Mouse (Mus musculus) E14TG2a.4 (cell line): ENCODE results near the gene Dab1.

Source experiments
- CTCF ChIP-seq: conservative IDR thresholded peaks from 2 replicates; pipeline ENCODE4 v1.5.1; 2014; ENCODE audit warnings: low read length
- NANOG ChIP-seq: IDR thresholded peaks from 2 replicates; pipeline ENCODE4 v1.6.1; 2014; ENCODE audit warnings: borderline replicate concordance, low read length, mixed read lengths
- POU5F1 ChIP-seq: IDR thresholded peaks from 2 replicates; pipeline ENCODE4 v1.6.1; 2014; ENCODE audit warnings: low read length, borderline replicate concordance

DNA sequence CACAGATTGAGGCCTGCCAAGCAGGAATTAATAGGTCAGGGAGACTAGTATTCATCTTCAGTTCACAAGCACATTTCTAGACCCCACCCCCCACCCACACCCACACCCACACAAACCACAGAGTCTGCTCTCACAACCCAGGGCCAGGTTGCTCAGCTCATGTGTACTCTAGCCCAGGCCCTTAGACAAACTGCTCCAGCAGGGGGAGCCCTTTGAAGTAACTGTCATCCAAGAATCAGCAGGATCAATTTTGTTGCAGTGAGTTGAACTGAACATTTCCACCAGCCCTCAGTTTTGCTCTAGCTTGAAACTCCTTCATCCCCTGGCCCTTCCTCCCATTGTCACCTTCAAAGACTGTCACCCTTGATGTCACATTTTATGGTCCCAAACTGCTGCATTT is 1046.4 kb downstream of the Dab1 start:
- TF ChIP-seq CTCF (peak; percentile 55), NANOG (no peak), POU5F1 (no peak)
